Mouse (Mus musculus): ENCODE measurements around the gene Ryk.

- TF ChIP-seq POLR2A (IDR thresholded peaks at IDR 0.05; ENCODE audit: insufficient read length, low read depth) (no peak), USF1 (IDR thresholded peaks at IDR 0.05; ENCODE audit: low read depth) (no peak), E2F4 (IDR thresholded peaks at IDR 0.05; ENCODE audit: insufficient read depth) (no peak), CEBPB (IDR thresholded peaks at IDR 0.05; ENCODE audit: insufficient read depth, poor library complexity, severe bottlenecking) (no peak), MYOD1 (IDR thresholded peaks at IDR 0.05; ENCODE audit: control insufficient read depth in 1 of 3, insufficient read length in 2 of 3, low read depth in 2 of 3) (no peak), MAX (IDR thresholded peaks at IDR 0.05; ENCODE audit: low read depth) (no peak), TCF12 (IDR thresholded peaks at IDR 0.05; ENCODE audit: insufficient read depth, poor library complexity, severe bottlenecking) (no peak), MYOG (IDR thresholded peaks at IDR 0.05; ENCODE audit: control insufficient read depth in 1 of 3, insufficient read depth in 1 of 3, insufficient read length in 2 of 3, low read depth in 2 of 3) (no peak)
Observed at GRCm38 (mm10) chr9:102789491-102789890, 45.2 kb upstream of the Ryk start.
